ENCODE assay signal across 23 mouse cellular contexts in genomic region chr8:94413509-94413908, GRCm38 (mm10). TPM values are rescaled to one million over a fixed set of nuclear protein-coding genes. Genes with fewer than 3 reads are reported as not detected.
DNase-seq lines count a peak whose midpoint lies in the region; ATAC-seq lines count a peak whose summit lies in the region.
"Had no signal": no experiment of that assay in that cellular context is flagged by ENCODE, and none has a peak within 500 bp of the region (broad histone marks: within the 10 kb centered on the region; RNA-seq: fewer than 3 reads in every experiment).

No protein-coding gene starts in this region.

- peak; percentile 84 for ATAC-seq in CD4-positive, CD25-positive, alpha-beta regulatory T cell, adult 4 months
- peak; percentile 28 for ATAC-seq in megakaryocyte, adult 5-6 weeks (ENCODE audit: poor library complexity, severe bottlenecking)
- ATAC-seq in hindbrain, embryonic 11.5 days (ENCODE audit: low FRiP score): no peak
- ATAC-seq: forebrain, embryonic 14.5 days; hindbrain, postnatal 0 days had no signal

- H3K4me3 ChIP-seq in hindbrain, embryonic 11.5 days (ENCODE audit: low read depth, low read length): no peak overlapping the region
- H3K4me3 ChIP-seq: embryonic facial prominence, embryonic 10.5 days; limb, embryonic 10.5 days had no signal

- no peaks in the 10 kb centered on the region for H3K27me3 ChIP-seq in hindbrain, embryonic 11.5 days (ENCODE audit: control insufficient read depth, insufficient read depth, low read length)

- no peaks in the 10 kb centered on the region for H3K4me1 ChIP-seq in hindbrain, embryonic 11.5 days (replicated peaks; ENCODE audit: control insufficient read depth, insufficient read depth, low read length)

- 86% methylated on average over 6 of the region's 6 CpGs for WGBS in hindbrain, embryonic 11.5 days

- no peak overlapping the region for H3K9ac ChIP-seq in hindbrain, embryonic 11.5 days (ENCODE audit: low read depth, low read length)

- no peak overlapping the region for H3K4me2 ChIP-seq in hindbrain, embryonic 11.5 days (replicated peaks; ENCODE audit: low read depth, low read length)
- H3K4me2 ChIP-seq: heart, embryonic 11.5 days; liver, embryonic 11.5 days had no signal

- H3K36me3 ChIP-seq in hindbrain, embryonic 11.5 days (ENCODE audit: control insufficient read depth, insufficient read depth, low read length): no peaks in the 10 kb centered on the region
- H3K36me3 ChIP-seq: embryonic facial prominence, embryonic 10.5 days; limb, embryonic 10.5 days had no signal

- H3K27ac ChIP-seq in hindbrain, embryonic 11.5 days (ENCODE audit: low read depth, low read length): no peak overlapping the region
- H3K27ac ChIP-seq: embryonic facial prominence, embryonic 10.5 days; hindbrain, postnatal 0 days; limb, embryonic 10.5 days had no signal

- H3K9me3 ChIP-seq in hindbrain, embryonic 11.5 days (ENCODE audit: control insufficient read depth, low read length): no peaks in the 10 kb centered on the region
- H3K9me3 ChIP-seq: embryonic facial prominence, embryonic 10.5 days; limb, embryonic 10.5 days had no signal

- peak; percentile 48 for DNase-seq in 416B (ENCODE audit: low read depth)
- peak; percentile 87 for DNase-seq in thymus, postnatal 0 days (ENCODE audit: low spot score)
- no peak for DNase-seq in hindbrain, embryonic 11.5 days (ENCODE audit: low spot score)
- DNase-seq in gastrocnemius, postnatal 10 days: no peak
- no peak for DNase-seq in left cerebral cortex, adult 11 months (ENCODE audit: low spot score)
- DNase-seq: adrenal gland, postnatal 25 days; cerebellum, adult 2 months; heart, postnatal 36 days; kidney, adult 8-10 months; kidney, postnatal 36 days; layer of hippocampus, adult 9-11 months; lung, adult 2 months; lung, postnatal 36 days; midbrain, embryonic 14.5 days had no signal

RNA-seq across cellular contexts. Expression of gene Nlrc5, which starts 20.6 kb away (rescaled TPM):
- polyA plus RNA-seq in CD4-positive, CD25-positive, alpha-beta regulatory T cell, adult 4 months (2017; shearing (Covaris generic)): 100 to 1,000 TPM; 186 to 214 TPM
- 29.2 and 32.2 TPM in 2 replicates for total RNA-seq in megakaryocyte, adult 5-6 weeks (2015)
- total RNA-seq in megakaryocyte, adult 5-6 weeks (2017): 27.4 and 28.2 TPM in 2 replicates
- polyA plus RNA-seq in thymus, postnatal 0 days (2015; fragmentation: Nextera tagmentation; extraction: Ambion mirVana): 5.0 and 6.2 TPM in 2 replicates
- polyA plus RNA-seq in hindbrain, embryonic 11.5 days (2014; fragmentation: Nextera tagmentation; extraction: Ambion mirVana): 0.23 TPM in 1 of 2 replicates, not detected in the other
- under 1 TPM; 0.42 to 0.88 TPM for total RNA-seq in gastrocnemius, postnatal 10 days (2021)
- polyA plus RNA-seq: embryonic facial prominence, embryonic 10.5 days; heart, embryonic 11.5 days; limb, embryonic 10.5 days; liver, embryonic 11.5 days; neural tube, embryonic 11.5 days had no signal

RNA-seq across cellular contexts. Expression of gene Herpud1, which starts 27.3 kb away (rescaled TPM):
- 100 to 1,000 TPM; 177 to 183 TPM for polyA plus RNA-seq in CD4-positive, CD25-positive, alpha-beta regulatory T cell, adult 4 months (2017; shearing (Covaris generic))
- total RNA-seq in megakaryocyte, adult 5-6 weeks (2015): 71.9 and 76.0 TPM in 2 replicates
- 79.4 and 80.9 TPM in 2 replicates for total RNA-seq in megakaryocyte, adult 5-6 weeks (2017)
- 78.9 and 83.6 TPM in 2 replicates for polyA plus RNA-seq in thymus, postnatal 0 days (2015; fragmentation: Nextera tagmentation; extraction: Ambion mirVana)
- 60.8 and 61.0 TPM in 2 replicates for polyA plus RNA-seq in hindbrain, embryonic 11.5 days (2014; fragmentation: Nextera tagmentation; extraction: Ambion mirVana)
- total RNA-seq in gastrocnemius, postnatal 10 days (2021): 10 to 100 TPM; 51.7 to 56.6 TPM

Comparison
In these comparisons a context has a peak if more than half of its experiments do, and no peak if none do; other contexts are left out.
1. DNase-seq: peak in 416B (single experiment) and thymus, postnatal 0 days (single experiment); none in hindbrain, embryonic 11.5 days (single experiment), gastrocnemius, postnatal 10 days (single experiment) and left cerebral cortex, adult 11 months (single experiment).
2. RNA of gene Nlrc5, which starts 20.6 kb away (polyA plus RNA-seq): 186 to 214 TPM in CD4-positive, CD25-positive, alpha-beta regulatory T cell, adult 4 months; 5.0 to 6.2 TPM in thymus, postnatal 0 days and 0.23 TPM in hindbrain, embryonic 11.5 days; every median in the first group is over 10 times any median in the second.